Mouse (Mus musculus) spleen, postnatal 36 days (tissue): ENCODE results near the gene Htr5a.

Experiments used
- DNase-seq, 2 experiments: peaks; one replicate each; pipeline ENCODE4 v3.0.0; 2022; ENCODE audit warnings: low spot score in 2 of 2, mixed read lengths in 1 of 2

Gene Htr5a

DNA sequence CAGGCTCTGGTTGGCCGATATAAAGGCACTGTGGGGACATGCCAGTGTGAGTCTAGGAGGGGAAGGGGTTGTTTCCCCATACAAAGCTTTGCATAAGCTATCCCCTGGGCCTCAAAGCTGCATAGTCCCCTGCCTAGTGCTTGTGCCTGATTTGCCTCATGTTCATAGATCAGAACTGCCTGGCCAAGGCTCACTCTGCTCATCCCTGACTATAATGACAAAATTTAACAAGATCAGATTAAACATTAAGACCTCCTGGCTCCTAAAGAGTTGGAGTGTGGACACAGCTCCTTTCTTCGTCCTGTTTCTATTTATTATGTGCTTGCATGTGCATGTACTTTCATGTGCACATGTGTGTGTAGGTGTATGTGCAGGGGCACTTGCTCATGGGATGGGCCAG lies 39.3 kb downstream of the Htr5a start:
- DNase-seq: no peak

DNA sequence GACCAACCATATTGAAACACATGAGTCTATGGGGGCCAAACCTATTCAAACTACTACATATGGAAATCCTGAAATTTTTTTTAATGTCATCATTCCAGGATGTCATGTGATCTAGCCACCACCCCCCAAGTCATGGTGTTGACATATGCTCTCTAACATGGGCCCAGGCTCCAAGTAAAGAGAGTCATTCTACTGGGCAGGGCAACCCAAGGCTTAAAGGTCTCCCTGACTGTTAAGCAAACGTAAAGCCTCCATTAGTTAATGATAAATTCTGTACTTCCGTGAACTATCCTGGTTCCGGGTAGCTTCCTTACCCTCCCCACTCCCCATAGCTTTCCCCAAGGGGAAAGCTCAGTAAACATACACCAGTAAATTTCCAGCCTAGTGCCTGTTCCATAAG lies 46.1 kb downstream of the Htr5a start:
- no peak for DNase-seq

DNA sequence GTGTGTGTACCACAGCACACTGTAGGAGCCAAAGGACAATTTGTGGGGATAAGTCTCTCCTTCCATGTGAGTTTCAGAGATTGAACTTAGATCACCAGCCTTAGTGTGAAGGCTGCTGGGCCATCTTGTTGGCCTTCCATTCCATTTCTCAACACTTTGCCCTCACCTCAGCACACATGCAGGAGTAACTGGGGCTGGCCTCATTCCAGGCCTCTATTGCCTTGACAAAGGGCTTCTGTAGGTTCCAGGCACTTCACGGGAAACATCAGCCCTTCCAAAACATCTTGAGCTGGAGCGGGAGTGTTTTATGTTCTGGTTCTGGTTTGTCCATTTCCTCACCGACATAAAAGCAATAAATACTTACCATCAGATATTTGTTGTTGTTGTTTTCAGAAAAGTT lies 54.0 kb downstream of the Htr5a start:
- no peak for DNase-seq

DNA sequence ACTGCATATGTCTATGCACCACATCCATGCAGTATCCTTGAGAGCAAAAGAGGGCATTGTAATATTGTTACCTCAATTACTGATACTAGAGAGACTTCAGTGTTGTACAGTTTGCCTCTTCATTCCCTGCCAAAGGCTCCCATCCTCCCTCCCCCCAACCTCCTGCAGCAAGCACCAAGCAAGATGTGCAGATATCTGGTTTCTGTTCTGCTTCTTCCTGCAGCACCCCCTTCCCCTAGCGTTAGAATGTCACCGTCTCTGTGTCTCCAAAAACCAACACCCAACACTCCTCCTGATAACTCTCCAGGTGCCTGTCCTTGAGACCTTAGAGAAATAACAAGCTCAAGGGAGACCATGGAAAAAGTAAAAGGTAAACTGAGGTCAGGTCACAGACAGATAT lies 57.8 kb downstream of the Htr5a start:
- DNase-seq: no peak

DNA sequence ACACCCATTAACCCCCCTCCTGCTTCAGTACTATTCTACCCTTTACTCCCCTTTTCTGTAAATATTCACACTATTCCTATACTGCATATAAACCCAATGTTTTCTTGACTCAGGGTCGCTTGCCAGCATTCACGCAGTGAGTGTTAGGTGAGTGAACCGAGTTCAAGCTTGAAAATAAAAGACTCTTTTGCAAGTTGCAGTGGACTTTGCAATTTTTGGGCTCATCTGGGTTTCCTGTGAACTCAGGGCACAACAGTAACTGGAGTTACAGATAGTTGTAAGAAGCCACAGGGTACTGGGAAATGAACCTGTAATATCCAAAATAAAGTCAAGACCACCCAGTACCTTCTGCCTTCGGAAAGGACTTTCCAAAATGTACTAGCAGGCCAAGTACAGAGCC lies 58.2 kb downstream of the Htr5a start:
- DNase-seq: no peak
